Mouse (Mus musculus) heart, adult 9 months (tissue): ENCODE measurements around the gene Apbb1ip.

Experiments used
- DNase-seq, 2 experiments: peaks; one replicate each; pipeline ENCODE4 v3.0.0; 2022; ENCODE audit warnings: low spot score in 2 of 2

Apbb1ip gene

DNA sequence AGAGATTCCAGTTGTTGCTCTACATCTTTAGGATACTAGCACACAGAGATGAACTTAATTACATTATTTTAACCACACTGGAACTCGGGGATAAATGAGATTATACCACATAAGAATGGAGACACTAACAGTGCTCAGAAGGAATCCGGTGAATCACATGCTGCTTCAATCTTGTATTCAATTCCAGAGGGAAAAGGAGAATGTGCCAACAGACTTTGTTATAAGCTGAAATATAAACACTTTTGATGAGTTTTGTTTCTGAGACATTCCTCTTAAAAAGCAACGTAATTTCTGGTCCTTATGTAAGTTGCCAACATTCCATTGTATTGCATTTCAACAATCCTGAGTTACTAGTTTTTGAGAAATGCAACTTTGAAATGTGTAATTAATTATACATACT is 1.8 kb downstream of the Apbb1ip start:
- DNase-seq, result no peak

GRCm38 (mm10) chr2:22776568-22777230 is 2.8 kb downstream of the Apbb1ip start:
- no peak for DNase-seq

- DNase-seq, result no peak
Measured at GRCm38 (mm10) chr2:22777757-22778156, 3.9 kb downstream of the Apbb1ip start.

GRCm38 (mm10) chr2:22780884-22781283 is 7.0 kb downstream of the Apbb1ip start:
- DNase-seq, result no peak

- no peak for DNase-seq
Measured at GRCm38 (mm10) chr2:22781387-22782009, 7.6 kb downstream of the Apbb1ip start.

DNA sequence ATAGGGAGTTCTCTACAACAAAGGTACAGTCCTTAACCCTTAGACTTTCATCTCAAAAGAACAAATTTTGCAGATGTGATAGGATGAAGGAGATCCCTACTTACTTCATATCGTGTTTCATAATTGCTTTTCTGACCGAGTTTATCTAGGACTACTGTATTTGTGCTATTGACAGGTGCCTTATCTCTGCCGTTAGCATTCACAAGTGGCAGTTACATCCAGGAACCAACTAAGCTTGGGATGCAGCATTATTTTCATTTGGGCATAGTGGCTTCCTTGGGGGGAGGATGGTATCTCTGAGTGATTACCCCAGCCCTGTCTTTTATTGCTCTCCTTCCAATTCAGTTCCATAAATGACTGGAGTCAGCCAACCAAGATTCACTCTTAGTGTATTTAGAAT is 8.2 kb downstream of the Apbb1ip start:
- DNase-seq, result no peak

- DNase-seq, result no peak
Measured at GRCm38 (mm10) chr2:22783137-22783638, 9.3 kb downstream of the Apbb1ip start.

GRCm38 (mm10) chr2:22784186-22784585 is 10.3 kb downstream of the Apbb1ip start:
- DNase-seq, result no peak

- DNase-seq, result no peak
Measured at GRCm38 (mm10) chr2:22784771-22785170, 10.9 kb downstream of the Apbb1ip start.

- no peak for DNase-seq
Measured at GRCm38 (mm10) chr2:22788658-22789057, 14.8 kb downstream of the Apbb1ip start.

GRCm38 (mm10) chr2:22789576-22789975 is 15.7 kb downstream of the Apbb1ip start:
- DNase-seq, result no peak

DNA sequence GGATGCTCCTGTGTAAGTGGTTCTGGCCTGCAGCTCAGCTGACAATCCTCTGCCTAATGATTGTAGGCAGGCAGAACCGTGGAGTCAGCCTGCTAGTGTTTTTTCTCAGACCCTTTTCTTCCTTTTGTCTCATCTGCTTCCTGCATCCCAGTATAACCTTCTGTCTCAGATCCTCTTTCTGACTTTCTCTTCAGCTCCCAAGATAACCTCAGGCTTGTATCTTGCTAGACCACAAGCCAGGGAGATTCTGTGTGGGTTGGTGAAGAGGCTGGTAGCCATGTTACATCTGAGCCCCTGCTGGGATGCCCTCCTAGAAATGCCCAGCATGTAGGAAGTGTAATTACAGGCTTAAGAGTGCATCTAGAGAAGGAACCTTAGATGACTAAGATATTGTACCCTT is 16.5 kb downstream of the Apbb1ip start:
- DNase-seq, result peak in 1 of 2 experiments; percentile 32

GRCm38 (mm10) chr2:22795087-22795486 is 21.2 kb downstream of the Apbb1ip start:
- no peak for DNase-seq

- no peak for DNase-seq
Measured at GRCm38 (mm10) chr2:22796487-22796886, 22.6 kb downstream of the Apbb1ip start.

GRCm38 (mm10) chr2:22799430-22800041 is 25.6 kb downstream of the Apbb1ip start:
- DNase-seq, result no peak

DNA sequence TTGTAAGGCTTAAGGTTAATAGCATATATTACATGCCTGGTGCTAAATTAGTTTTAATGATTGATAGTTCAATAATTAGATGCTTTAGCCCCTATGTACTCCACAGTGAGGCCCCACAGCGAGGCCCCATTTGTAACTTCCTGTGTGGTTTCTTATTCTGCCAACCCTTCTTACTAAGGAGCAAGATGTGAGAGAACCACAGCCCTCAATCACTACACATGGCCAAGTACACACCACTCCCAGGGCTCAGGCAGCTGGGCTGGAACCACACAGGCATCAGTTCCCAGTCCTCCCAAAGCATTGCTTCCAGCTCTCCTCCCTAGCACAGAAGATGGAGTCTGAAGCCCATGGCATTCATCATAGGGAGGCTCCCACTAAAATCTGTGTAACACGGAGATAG is 31.7 kb downstream of the Apbb1ip start:
- no peak for DNase-seq

DNA sequence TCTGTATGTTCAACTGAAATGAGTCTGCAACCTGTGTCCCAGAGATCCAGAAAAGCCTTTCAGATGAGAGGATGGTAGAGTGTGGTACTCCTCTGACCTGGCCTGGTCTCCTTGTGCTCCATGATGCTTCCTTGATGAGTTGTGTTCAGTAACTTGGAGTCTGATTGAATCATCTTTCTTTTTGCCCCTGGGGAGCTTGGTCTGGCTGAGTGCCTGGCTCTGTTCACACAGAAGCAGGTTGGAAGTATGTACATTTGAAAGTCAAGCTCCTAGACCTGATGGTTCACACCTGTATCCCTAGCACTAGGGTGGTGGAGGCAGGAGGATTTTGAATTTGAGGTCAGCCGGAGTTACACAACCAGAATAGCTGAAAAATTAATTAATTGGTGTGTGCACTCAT is 32.7 kb downstream of the Apbb1ip start:
- DNase-seq, result no peak

GRCm38 (mm10) chr2:22807312-22807711 is 33.4 kb downstream of the Apbb1ip start:
- DNase-seq, result no peak

- peak; percentile 54 to 60 for DNase-seq
Measured at GRCm38 (mm10) chr2:22810851-22811250, 37.0 kb downstream of the Apbb1ip start.

- no peak for DNase-seq
Measured at GRCm38 (mm10) chr2:22811466-22811865, 37.6 kb downstream of the Apbb1ip start.

- no peak for DNase-seq
Measured at GRCm38 (mm10) chr2:22813921-22814320, 40.0 kb downstream of the Apbb1ip start.

GRCm38 (mm10) chr2:22815674-22816073 is 41.8 kb downstream of the Apbb1ip start:
- no peak for DNase-seq

DNA sequence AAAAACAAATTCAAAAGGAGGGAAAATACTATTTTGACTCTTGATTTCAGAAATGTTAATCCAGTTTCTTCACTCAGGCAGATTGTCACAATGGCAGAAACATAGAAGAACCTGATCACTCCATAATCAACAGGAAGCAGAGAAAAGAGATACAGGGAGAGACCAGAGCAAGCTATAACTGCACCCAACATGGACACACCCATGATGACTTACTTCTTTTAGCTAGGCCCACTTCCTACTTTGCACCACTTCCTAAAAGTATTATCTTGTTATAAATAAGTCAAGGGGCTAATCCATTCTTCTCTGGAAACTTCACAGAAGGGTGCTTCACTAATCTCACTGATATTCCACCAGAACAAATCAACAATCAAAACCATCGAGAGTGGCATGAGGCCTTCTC is 42.3 kb downstream of the Apbb1ip start:
- no peak for DNase-seq
